Mouse (Mus musculus): ENCODE measurements around the gene Gm4969.

Gene Gm4969

GRCm38 (mm10) chr7:19136673-19137334, 18.6 kb upstream of the Gm4969 start:
- in situ Hi-C loops (cut with MboI, MseI), result no loop called here

DNA sequence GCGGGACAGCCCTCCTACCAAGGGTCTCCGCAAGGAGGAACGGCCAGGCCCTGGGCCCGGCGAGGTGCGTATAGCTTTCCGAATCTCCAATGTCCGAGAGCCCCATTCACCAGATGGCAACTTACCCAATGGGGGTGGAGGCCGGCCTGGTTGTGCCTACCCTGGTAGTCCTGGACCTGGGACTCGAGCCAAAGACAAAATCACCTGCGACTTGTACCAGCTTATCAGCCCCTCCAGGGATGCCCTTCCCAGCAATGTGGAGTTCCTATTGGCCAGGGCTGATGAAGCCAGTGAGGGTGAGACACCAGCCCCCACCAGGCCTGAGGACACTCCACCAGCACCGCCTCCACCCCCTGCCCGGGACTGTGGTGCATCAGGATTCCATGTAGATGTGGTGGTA, 18.0 kb upstream of the Gm4969 start:
- in situ Hi-C loops (cut with MboI, MseI), result no loop called here

GRCm38 (mm10) chr7:19131324-19131848, 13.2 kb upstream of the Gm4969 start:
- in situ Hi-C loops (cut with MboI, MseI), result no loop called here

DNA sequence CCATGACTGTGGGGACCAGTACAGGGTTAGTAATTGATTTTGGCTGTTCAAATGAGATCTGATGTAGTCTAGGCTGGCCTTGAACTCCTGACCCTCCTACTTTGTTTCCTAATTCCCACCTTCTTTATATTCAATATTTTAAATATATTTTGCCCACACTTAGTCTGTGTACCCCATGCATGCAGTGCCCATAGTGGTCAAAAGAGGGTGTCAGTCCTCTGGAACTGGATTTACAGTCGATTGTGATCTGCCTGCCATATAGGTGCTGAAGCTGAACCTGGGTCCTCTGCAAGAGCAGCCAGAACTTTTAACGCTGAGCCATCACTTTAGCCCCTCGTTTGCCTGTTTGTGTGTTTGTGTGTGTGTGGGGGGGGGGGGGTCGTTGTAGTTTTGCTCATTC, 12.5 kb upstream of the Gm4969 start:
- in situ Hi-C loops (cut with MboI, MseI), result no loop called here

DNA sequence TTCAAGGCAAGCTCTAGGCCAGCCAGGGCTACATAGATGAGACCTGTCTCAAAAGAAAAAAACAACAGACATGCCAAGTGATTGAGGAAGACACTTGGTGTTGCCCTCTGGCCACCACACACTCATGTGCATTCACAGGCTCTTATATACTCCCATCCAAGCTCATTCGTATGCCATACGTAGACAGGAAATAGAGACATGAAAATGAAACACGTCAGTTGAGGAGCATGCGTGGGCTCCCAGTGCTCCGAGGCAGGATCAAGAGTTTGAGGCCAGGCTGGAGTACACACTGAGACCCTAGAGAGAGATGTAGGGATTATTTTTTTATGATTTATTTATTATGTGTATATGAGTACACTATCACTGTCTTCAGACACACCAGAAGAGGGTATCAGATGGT, 11.2 kb upstream of the Gm4969 start:
- in situ Hi-C loops (cut with MboI, MseI), result no loop called here

DNA sequence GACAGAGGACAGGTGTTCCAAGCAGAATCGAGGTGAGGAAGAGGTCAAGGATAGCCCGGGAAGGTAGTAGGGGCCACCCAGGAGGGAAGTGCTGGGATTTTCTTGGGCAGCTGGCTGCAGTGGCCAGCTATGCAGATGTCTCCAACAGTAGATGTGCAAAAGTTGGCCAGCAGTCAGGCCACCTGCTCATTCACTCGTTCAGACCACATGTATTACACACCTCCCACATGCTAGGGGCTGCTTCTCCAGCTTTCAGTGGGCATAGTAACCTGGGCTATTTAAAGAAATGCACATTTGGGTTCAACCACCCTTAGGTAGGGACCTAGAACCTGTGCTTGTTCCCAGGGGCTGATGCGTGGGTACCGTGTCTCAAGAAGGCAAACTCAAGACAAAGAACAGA, 9.6 kb upstream of the Gm4969 start:
- in situ Hi-C loops (cut with MboI, MseI), result no loop called here

GRCm38 (mm10) chr7:19124713-19125112, 6.5 kb upstream of the Gm4969 start:
- in situ Hi-C loops (cut with MboI, MseI), result no loop called here

DNA sequence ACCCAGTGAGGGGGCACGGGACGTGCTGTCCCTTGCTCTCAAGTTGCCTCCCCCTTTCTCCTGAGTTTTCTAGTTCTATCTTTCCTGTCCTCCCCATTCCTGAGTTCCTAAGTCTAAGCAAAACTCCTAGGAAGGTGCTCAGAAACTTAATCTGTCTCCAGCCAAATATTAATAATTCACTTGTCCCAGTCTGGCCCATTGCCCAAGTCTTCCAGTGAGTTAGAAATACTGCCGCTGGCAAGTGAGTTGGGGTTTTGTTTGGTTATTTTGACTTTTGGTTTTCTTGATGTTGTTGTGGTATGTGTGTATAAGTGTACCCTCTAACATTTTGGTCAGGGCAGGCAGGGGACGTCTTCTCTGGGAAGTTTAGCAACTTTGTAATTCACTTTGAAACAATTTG, 3.5 kb upstream of the Gm4969 start:
- in situ Hi-C loops (cut with MboI, MseI), result no loop called here

- in situ Hi-C loops (cut with MboI, MseI), result no loop called here
Observed at GRCm38 (mm10) chr7:19119631-19120429, 1.7 kb upstream of the Gm4969 start, which contains the start of gene Fbxo46. Gene Fbxo46 (plus strand): TSS chr7:19119859.

GRCm38 (mm10) chr7:19119083-19119482, 915 bp upstream of the Gm4969 start:
- in situ Hi-C loops (cut with MboI, MseI), result no loop called here

DNA sequence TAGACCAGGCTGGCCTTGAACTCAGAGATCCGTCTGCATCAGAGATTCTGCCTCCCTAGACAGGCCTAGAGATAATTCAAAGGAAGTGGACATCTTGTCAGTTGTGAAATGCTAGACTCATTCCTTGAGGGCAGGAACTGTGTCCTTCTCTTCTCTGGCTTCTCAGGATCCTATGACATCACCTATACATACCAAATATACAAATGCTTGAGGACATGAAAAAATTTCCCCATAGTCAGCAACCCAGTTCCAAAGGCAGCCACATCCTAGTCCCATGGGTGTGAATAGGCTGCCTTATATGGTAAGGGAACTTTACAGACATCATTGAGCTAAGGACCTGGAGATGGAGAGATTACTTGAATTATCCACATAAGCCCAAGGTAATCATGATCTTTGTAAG, 8.6 kb downstream of the Gm4969 start:
- in situ Hi-C loops (cut with MboI, MseI), result no loop called here

DNA sequence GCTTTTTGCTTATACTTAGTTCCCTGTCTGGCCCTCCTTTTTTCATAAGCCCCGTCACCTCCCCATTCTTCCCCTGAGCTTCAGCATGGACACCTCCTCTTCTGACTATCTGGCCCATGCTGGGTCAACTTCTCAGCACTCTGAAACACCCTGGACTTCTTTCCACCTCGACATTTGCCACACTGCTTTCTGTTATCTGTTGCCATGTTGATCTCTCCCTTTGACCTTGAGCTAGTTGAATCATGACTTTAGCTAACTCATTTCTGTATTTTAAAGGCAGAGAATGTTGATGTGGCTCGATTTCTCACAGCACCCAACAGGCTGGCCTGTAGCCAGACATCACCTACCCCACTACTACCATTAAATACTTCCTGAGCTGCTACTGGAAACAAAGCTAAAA, 10.7 kb downstream of the Gm4969 start:
- in situ Hi-C loops (cut with MboI, MseI), result no loop called here

DNA sequence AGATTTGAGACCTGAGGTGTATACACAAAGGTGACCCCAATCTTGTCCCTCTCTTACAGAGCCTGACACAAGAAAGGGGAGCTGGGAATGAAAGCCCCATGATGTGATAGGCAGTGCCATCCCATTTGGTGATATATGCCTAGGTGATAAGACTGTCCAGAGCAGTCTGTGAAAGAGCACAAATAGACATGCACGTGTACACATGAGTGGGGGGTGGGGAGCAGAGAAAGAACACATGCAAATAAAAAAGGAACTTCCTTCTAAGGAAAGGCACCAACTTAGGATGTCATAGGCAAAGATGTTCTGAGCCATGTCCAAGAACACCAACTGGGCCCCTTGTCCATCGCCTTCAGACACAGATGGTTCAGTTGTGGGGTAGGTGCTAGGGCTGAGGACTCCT, 13.7 kb downstream of the Gm4969 start:
- in situ Hi-C loops (cut with MboI, MseI), result no loop called here

DNA sequence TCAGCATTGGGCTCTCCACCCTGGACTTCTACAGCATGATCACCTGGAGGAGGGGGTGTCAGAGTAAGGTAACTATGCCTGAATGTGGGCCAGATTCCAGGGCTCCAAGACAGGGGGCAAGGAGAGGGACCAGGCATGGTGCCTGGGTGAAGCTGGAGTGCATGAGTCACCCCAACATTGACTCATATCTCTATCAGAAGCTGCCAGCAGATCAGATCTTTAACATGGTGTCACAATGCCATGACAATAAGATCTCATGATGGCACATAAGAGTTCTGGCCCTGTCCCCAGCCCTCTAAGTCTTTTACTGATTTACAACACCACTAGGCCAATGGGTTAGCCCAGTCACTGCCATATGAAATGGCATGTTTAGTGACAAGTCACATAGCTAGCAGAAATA, 14.4 kb downstream of the Gm4969 start:
- in situ Hi-C loops (cut with MboI, MseI), result no loop called here

DNA sequence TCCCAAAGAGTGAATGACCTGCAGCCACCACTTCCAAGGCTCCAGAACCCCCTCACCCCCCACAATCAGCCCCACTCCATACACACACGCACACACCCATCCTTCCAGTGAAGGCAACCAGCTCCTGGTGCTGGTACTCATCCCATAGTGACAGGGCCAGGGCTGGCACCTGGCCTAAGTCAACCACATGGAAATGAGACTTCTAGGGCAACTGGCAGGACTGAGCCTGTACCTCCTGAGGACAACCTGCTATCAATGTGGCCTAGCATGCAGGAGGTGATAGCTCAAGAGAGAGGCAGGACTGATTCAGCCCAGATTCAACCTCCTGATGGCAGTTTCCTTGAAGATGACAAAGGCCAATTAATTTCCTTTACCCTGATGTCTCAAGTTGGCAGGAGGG, 17.9 kb downstream of the Gm4969 start:
- in situ Hi-C loops (cut with MboI, MseI), result no loop called here

GRCm38 (mm10) chr7:19098811-19099210, 19.4 kb downstream of the Gm4969 start:
- in situ Hi-C loops (cut with MboI, MseI), result no loop called here

DNA sequence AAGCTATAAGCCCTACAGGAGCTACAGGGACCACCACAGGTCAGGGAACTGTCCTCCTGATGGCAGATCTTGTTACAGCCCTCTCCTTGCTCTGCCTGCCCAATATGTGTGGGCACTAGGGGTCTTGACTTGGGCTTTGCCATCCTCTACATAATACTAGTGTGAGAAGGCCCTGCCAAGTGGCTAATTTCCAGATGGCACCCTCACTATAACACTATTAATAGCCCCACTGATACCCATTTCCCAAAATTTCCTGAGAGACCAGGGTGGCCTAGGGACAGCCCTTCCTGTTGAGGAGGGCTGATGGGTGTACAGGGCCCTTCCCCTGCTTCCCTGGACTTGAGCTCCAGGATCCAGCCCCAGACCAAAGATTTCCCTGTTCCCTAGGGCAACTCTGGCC, 20.3 kb downstream of the Gm4969 start:
- in situ Hi-C loops (cut with MboI, MseI), result no loop called here

DNA sequence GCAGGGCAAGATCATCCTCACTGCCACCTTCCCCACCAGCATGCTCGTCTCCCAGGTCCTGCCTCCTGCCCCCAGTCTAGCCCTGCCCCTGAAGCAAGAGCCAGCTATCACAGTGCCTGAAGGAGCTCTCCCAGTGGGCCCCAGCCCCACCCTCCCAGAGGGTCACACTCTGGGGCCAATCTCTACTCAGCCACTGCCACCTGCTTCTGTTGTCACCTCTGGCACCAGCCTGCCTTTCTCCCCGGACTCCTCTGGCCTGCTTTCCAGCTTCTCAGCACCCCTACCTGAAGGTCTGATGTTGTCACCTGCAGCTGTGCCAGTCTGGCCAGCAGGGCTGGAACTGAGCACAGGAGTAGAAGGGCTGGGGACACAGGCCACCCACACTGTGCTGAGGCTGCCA, 21.0 kb downstream of the Gm4969 start:
- in situ Hi-C loops (cut with MboI, MseI), result no loop called here

DNA sequence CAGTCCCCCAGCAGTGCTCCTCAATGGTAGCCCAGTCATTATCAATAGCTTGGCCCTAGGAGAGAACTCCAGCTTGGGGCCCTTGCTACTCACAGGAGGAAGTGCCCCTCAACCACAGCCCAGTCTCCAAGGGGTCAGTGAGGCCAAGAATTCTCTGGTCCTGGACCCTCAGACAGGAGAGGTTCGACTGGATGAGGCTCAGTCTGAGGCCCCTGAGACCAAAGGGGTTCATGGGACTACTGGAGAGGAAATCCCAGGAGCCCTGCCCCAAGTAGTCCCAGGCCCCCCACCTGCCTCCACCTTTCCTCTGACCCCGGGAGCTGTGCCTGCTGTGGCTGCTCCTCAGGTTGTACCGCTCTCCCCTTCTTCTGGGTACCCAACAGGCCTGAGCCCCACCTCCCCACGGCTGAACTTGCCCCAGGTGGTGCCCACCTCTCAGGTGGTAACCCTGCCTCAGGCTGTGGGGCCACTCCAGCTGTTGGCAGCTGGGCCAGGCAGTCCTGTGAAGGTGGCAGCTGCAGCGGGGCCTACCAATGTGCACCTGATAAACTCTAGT, 21.7 kb downstream of the Gm4969 start:
- in situ Hi-C loops (cut with MboI, MseI), result no loop called here

- in situ Hi-C loops (cut with MboI, MseI), result no loop called here
Observed at GRCm38 (mm10) chr7:19095751-19096110, 22.4 kb downstream of the Gm4969 start.

- in situ Hi-C loops (cut with MboI, MseI), result no loop called here
Observed at GRCm38 (mm10) chr7:19094826-19095750, 23.1 kb downstream of the Gm4969 start.

- in situ Hi-C loops (cut with MboI, MseI), result no loop called here
Observed at GRCm38 (mm10) chr7:19094471-19094825, 23.7 kb downstream of the Gm4969 start, which contains the start of gene Six5. Gene Six5 (plus strand): TSS chr7:19094594.
